Mouse (Mus musculus) brain, embryonic 14.5 days (tissue): ENCODE measurements around the gene Dazap1.

Experiments
- CTCF ChIP-seq: fragments of 200-500 bp; IDR thresholded peaks from 2 replicates; pipeline ENCODE4 v1.5.1; 2012; ENCODE audit warnings: inconsistent platforms, mild to moderate bottlenecking, moderate library complexity, borderline replicate concordance; ENCODE audit not compliant: insufficient read depth, insufficient read length; ENCODE audit errors: extremely low read depth
- POLR2A ChIP-seq: fragments of 200-500 bp; IDR thresholded peaks from 2 replicates; pipeline ENCODE4 v1.6.1; 2012; ENCODE audit warnings: mild to moderate bottlenecking, inconsistent platforms, borderline replicate concordance; ENCODE audit not compliant: poor library complexity, insufficient read depth, insufficient read length, severe bottlenecking; ENCODE audit errors: extremely low read depth

DNA sequence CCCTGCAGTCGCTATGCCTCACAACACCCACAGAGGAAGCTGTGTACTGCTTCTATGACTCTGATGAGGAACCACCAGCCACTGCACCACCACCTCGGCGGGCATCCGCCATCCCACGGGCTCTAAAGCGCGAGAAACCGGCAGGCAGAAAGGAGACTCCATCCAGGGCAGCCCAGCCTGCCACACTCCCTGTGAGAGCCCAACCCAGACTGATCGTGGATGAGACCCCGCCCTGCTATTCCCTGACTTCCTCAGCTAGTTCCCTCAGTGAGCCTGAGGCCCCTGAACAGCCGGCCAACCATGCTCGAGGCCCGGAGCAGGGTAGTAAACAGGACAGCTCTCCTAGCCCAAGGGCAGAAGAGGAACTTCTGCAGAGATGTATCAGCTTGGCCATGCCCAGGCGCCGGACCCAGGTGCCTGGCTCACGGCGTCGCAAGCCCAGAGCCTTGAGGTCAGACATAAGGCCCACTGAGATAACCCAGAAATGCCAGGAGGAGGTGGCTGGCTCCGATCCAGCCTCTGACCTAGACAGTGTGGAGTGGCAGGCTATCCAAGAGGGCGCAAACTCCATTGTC, 52.4 kb downstream of the Dazap1 start:
- TF ChIP-seq POLR2A (no peak), CTCF (no peak)
